Mouse (Mus musculus): ENCODE measurements around the gene Trpm3. TPM values are rescaled to one million over a fixed set of nuclear protein-coding genes. Genes with fewer than 3 reads are reported as not detected.

Trpm3 gene
- polyA plus RNA-seq, 1 experiment: 0.12 TPM

- WGBS: 70% methylated on average over 5 of the region's 5 CpGs
- Histone ChIP-seq H3K4me1 (ENCODE audit: control insufficient read depth, insufficient read depth, low read length) (no peaks in the 10 kb centered on the region), H3K4me3 (replicated peaks; ENCODE audit: extremely low read depth, low read depth, low read length) (no peak overlapping the region)
- DNase-seq: no peak
- TF ChIP-seq POLR2A (IDR thresholded peaks at IDR 0.05; ENCODE audit: borderline replicate concordance, extremely low read depth, low read depth, low read length) (no peak), CTCF (IDR thresholded peaks at IDR 0.05; ENCODE audit: insufficient read depth, low read length) (no peak)
Observed at GRCm38 (mm10) chr19:22692956-22693355, 554.1 kb downstream of the Trpm3 start.

DNA sequence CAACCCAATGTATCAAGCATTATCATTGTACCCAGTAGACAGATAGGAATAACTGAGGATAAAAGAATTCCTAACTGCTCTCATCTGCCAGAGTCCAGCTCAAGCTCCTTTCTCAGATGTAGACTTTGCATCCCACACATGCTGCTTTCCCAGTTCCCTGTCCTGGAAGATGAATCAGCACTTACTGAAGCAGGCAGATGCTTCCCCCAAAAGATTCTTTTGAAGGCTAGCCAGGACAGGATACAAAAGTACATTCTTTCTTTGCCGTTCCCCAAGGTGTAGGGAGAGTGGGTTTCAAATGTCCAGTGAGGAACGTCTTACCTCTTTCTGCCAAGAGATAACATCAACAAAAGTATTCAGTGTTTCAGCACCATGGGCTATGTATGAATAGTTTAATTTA is 556.6 kb downstream of the Trpm3 start:
- 37% methylated on average over 2 of the region's 2 CpGs for whole genome bisulfite sequencing
- no peak overlapping the region for H3K4me3 ChIP-seq (replicated peaks; ENCODE audit: extremely low read depth, low read depth, low read length)
- DNase-seq: no peak
- TF ChIP-seq POLR2A (IDR thresholded peaks at IDR 0.05; ENCODE audit: borderline replicate concordance, extremely low read depth, low read depth, low read length) (no peak), CTCF (IDR thresholded peaks at IDR 0.05; ENCODE audit: insufficient read depth, low read length) (no peak)
- H3K4me1 ChIP-seq (ENCODE audit: control insufficient read depth, insufficient read depth, low read length): no peaks in the 10 kb centered on the region

DNA sequence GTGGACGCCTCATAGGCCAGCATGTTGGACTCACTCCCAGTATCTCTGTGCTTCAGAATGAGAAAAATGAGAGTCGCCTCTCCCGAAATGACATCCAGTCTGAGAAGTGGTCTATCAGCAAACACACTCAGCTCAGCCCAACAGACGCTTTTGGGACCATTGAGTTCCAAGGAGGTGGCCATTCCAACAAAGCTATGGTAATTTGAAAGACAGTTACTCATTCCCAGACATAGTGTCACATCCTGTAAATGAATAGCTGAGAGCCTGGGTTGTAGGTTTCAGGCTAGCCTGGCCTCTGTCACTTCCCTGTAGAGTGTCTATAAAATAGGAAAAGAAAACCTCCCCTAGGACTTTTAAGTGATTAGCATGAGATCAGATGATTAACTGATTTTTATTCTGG is 559.9 kb downstream of the Trpm3 start:
- TF ChIP-seq POLR2A (IDR thresholded peaks at IDR 0.05; ENCODE audit: borderline replicate concordance, extremely low read depth, low read depth, low read length): no peak
- TF ChIP-seq CTCF (IDR thresholded peaks at IDR 0.05; ENCODE audit: insufficient read depth, low read length): no peak
- no peak for DNase-seq
- Histone ChIP-seq H3K4me1 (ENCODE audit: control insufficient read depth, insufficient read depth, low read length) (no peaks in the 10 kb centered on the region), H3K4me3 (replicated peaks; ENCODE audit: extremely low read depth, low read depth, low read length) (no peak overlapping the region)
- 78% methylated on average over 4 of the region's 4 CpGs for WGBS

DNA sequence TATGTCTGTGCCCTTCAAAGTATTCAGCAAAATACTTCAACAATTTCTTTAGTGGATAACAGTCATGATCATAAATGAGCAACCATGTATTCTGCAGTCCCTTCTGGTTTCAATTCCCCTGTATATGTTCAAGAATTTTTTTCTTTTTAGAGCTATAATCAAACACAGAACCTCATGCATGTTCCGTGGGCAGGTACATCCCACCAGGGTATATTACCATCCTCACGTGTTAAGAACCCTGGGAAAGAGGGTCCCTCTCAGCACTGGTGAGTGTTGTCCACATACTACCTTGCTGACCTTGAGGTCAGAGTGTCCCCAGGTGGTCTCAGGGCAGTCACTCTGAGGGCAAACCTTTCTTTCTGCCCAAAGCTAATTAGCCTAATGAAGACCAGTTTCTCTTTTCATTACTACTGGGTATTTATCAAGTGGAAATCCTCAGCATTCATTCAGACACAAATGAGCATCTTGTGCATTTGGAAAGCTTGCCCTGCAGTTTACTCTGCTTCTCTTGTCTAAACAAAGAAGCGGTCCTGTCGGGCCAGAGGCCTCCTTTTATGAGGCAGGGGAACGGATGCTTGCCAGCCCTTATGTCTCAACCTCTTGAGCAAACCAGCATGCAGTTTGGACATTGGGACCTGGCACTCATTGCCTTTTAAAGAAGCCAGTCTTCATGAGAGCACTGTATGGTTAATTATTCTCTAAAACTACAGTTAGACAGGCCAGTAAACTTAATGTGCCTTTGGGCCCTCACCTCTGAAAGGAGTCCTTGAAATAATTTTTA is 562.2 kb downstream of the Trpm3 start:
- WGBS: 47% methylated on average over 5 of the region's 5 CpGs
- Histone ChIP-seq H3K4me3 (replicated peaks; ENCODE audit: extremely low read depth, low read depth, low read length) (no peak overlapping the region), H3K4me1 (ENCODE audit: control insufficient read depth, insufficient read depth, low read length) (no peaks in the 10 kb centered on the region)
- TF ChIP-seq POLR2A (IDR thresholded peaks at IDR 0.05; ENCODE audit: borderline replicate concordance, extremely low read depth, low read depth, low read length) (no peak), CTCF (IDR thresholded peaks at IDR 0.05; ENCODE audit: insufficient read depth, low read length) (no peak)
- no peak for DNase-seq

- WGBS: 59% methylated on average over 6 of the region's 6 CpGs
- no peak overlapping the region for H3K4me3 ChIP-seq (replicated peaks; ENCODE audit: extremely low read depth, low read depth, low read length)
- TF ChIP-seq POLR2A (IDR thresholded peaks at IDR 0.05; ENCODE audit: borderline replicate concordance, extremely low read depth, low read depth, low read length): no peak
- TF ChIP-seq CTCF (IDR thresholded peaks at IDR 0.05; ENCODE audit: insufficient read depth, low read length): no peak
- no peak for DNase-seq
- no peaks in the 10 kb centered on the region for H3K4me1 ChIP-seq (ENCODE audit: control insufficient read depth, insufficient read depth, low read length)
Observed at GRCm38 (mm10) chr19:22703876-22704275, 565.0 kb downstream of the Trpm3 start.

GRCm38 (mm10) chr19:22705414-22705813 is 566.6 kb downstream of the Trpm3 start:
- H3K4me3 ChIP-seq (replicated peaks; ENCODE audit: extremely low read depth, low read depth, low read length): no peak overlapping the region
- no peaks in the 10 kb centered on the region for H3K4me1 ChIP-seq (ENCODE audit: control insufficient read depth, insufficient read depth, low read length)
- DNase-seq: no peak
- no peak for TF ChIP-seq POLR2A (IDR thresholded peaks at IDR 0.05; ENCODE audit: borderline replicate concordance, extremely low read depth, low read depth, low read length)
- TF ChIP-seq CTCF (IDR thresholded peaks at IDR 0.05; ENCODE audit: insufficient read depth, low read length): no peak

GRCm38 (mm10) chr19:22719027-22719426 is 580.2 kb downstream of the Trpm3 start:
- TF ChIP-seq POLR2A (IDR thresholded peaks at IDR 0.05; ENCODE audit: borderline replicate concordance, extremely low read depth, low read depth, low read length) (no peak), CTCF (IDR thresholded peaks at IDR 0.05; ENCODE audit: insufficient read depth, low read length) (no peak)
- no peak overlapping the region for H3K4me3 ChIP-seq (replicated peaks; ENCODE audit: extremely low read depth, low read depth, low read length)
- H3K4me1 ChIP-seq (ENCODE audit: control insufficient read depth, insufficient read depth, low read length): no peaks in the 10 kb centered on the region
- DNase-seq: no peak
- 62% methylated on average over 2 of the region's 2 CpGs for WGBS

GRCm38 (mm10) chr19:22729846-22730245 is 591.0 kb downstream of the Trpm3 start:
- no peak for TF ChIP-seq CTCF (IDR thresholded peaks at IDR 0.05; ENCODE audit: insufficient read depth, low read length)
- no peak for TF ChIP-seq POLR2A (IDR thresholded peaks at IDR 0.05; ENCODE audit: borderline replicate concordance, extremely low read depth, low read depth, low read length)
- Histone ChIP-seq H3K4me3 (replicated peaks; ENCODE audit: extremely low read depth, low read depth, low read length) (no peak overlapping the region), H3K4me1 (ENCODE audit: control insufficient read depth, insufficient read depth, low read length) (no peaks in the 10 kb centered on the region)
- no peak for DNase-seq
- WGBS: 69% methylated on average over 2 of the region's 2 CpGs

DNA sequence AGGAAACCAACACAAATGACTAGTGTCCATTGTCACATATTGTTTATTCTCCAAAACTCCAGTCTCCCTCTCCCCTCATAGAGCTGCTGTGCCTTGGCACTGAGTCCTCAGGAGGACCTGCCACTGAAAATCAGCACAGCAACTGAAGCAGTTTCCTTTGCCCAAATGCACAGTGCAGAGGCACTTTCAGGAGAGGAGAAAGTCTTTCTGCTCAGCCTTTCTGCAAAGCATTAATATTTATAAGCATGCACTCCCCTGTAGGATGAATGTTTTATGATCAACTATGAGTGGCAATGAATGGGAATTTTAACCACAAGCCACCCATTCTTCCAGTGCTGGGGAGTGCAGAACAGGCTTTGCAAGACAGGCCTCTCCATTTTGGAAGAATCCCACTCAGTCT is 592.1 kb downstream of the Trpm3 start:
- Histone ChIP-seq H3K4me1 (ENCODE audit: control insufficient read depth, insufficient read depth, low read length) (no peaks in the 10 kb centered on the region), H3K4me3 (replicated peaks; ENCODE audit: extremely low read depth, low read depth, low read length) (no peak overlapping the region)
- TF ChIP-seq POLR2A (IDR thresholded peaks at IDR 0.05; ENCODE audit: borderline replicate concordance, extremely low read depth, low read depth, low read length) (no peak), CTCF (IDR thresholded peaks at IDR 0.05; ENCODE audit: insufficient read depth, low read length) (no peak)
- DNase-seq: no peak

DNA sequence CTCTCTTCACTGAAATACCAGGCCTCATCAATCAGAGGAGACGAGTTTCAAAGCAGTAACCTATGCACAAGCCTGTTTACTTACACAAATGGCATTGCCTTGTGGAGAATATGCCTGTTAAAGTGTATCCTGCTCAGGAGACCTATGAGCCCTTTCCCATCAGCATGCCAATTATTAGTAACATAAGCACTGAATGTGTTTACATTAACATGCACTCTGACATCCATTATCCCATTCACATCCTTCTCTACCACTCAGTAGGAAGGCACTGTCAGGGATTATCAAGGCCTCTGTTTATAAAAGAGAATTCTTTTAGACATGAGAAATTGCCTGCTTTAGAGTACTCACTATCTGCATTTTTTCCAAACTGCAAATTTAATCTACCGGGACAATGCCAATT is 598.0 kb downstream of the Trpm3 start:
- TF ChIP-seq CTCF (IDR thresholded peaks at IDR 0.05; ENCODE audit: insufficient read depth, low read length) (no peak), POLR2A (IDR thresholded peaks at IDR 0.05; ENCODE audit: borderline replicate concordance, extremely low read depth, low read depth, low read length) (no peak)
- 37% methylated on average over 2 of the region's 2 CpGs for WGBS
- no peak for DNase-seq
- H3K4me3 ChIP-seq (replicated peaks; ENCODE audit: extremely low read depth, low read depth, low read length): no peak overlapping the region
- no peaks in the 10 kb centered on the region for H3K4me1 ChIP-seq (ENCODE audit: control insufficient read depth, insufficient read depth, low read length)

All from lung, adult 2 months (tissue).